Mouse (Mus musculus) neural tube, embryonic 11.5 days (tissue): ENCODE data around the gene Prdx6. TPM values are rescaled to one million over a fixed set of nuclear protein-coding genes. Genes with fewer than 3 reads are reported as not detected.
"Not testable (repeated sequence)": the region's sequence is repeated elsewhere in the genome, so short reads cannot be mapped to it uniquely, and the experiment has no call there.

Experiments used
- ATAC-seq: fragments of 200-750 bp; cut with Nextera tagmentation; 2 replicates; pipeline ENCODE4 v1.8.0; 2017; ENCODE audit warnings: moderate number of reproducible peaks, mild to moderate bottlenecking, moderate TSS enrichment, moderate library complexity; ENCODE audit not compliant: insufficient read depth, low FRiP score, low TSS enrichment
- DNase-seq: peaks from one replicate; pipeline ENCODE4 v3.0.0-alpha.2; 2015; ENCODE audit warnings: low spot score
- H3K27ac ChIP-seq: fragments of 300-500 bp; sonication (generic); 2 replicates; pipeline ENCODE4 v1.5.1; 2014; ENCODE audit warnings: low read depth, mild to moderate bottlenecking, low read length
- H3K27me3 ChIP-seq: fragments of 300-500 bp; sonication (generic); 2 replicates; pipeline ENCODE4 v1.6.1; 2014; ENCODE audit warnings: mild to moderate bottlenecking, low read length, mixed read lengths; ENCODE audit not compliant: control insufficient read depth, insufficient read depth
- H3K36me3 ChIP-seq: fragments of 300-500 bp; sonication (generic); 2 replicates; pipeline ENCODE4 v1.6.1; 2014; ENCODE audit warnings: mild to moderate bottlenecking, low read length, moderate library complexity, mixed read lengths; ENCODE audit not compliant: control insufficient read depth, insufficient read depth
- H3K4me1 ChIP-seq: fragments of 300-500 bp; sonication (generic); 2 replicates; pipeline ENCODE4 v1.6.1; 2014; ENCODE audit warnings: low read length, mixed read lengths; ENCODE audit not compliant: control insufficient read depth, insufficient read depth
- H3K4me2 ChIP-seq: fragments of 300-500 bp; sonication (generic); 2 replicates; pipeline ENCODE4 v1.6.1; 2014; ENCODE audit warnings: low read depth, mild to moderate bottlenecking, moderate library complexity
- H3K4me3 ChIP-seq: fragments of 300-500 bp; sonication (generic); 2 replicates; pipeline ENCODE4 v1.5.1; 2014; ENCODE audit warnings: low read depth, low read length
- H3K9ac ChIP-seq: fragments of 300-500 bp; sonication (generic); 2 replicates; pipeline ENCODE4 v1.6.1; 2014; ENCODE audit warnings: mild to moderate bottlenecking, low read length
- H3K9me3 ChIP-seq: fragments of 300-500 bp; sonication (generic); 2 replicates; pipeline ENCODE4 v1.6.1; 2016; ENCODE audit warnings: low read length; ENCODE audit not compliant: control insufficient read depth
- WGBS: fragments of 180-500 bp; shearing (Covaris S2); extraction: QIAGEN DNeasy Blood & Tissue Kit; methylation state at CpG from one replicate; pipeline ENCODE4 v1.1.7; 2014; 5-methylcytosine and 5-hydroxymethylcytosine counted together
- polyA plus RNA-seq: library from polyadenylated mRNA; unstranded; fragments of >200 nt; fragmentation: Nextera tagmentation; extraction: Ambion mirVana; gene quantifications from 2 replicates; pipeline ENCODE4 v1.2.1, GENCODE M21; 2014

The Prdx6 gene
- polyA plus RNA-seq, 1 experiment from 2014 or later = 457 TPM

DNA sequence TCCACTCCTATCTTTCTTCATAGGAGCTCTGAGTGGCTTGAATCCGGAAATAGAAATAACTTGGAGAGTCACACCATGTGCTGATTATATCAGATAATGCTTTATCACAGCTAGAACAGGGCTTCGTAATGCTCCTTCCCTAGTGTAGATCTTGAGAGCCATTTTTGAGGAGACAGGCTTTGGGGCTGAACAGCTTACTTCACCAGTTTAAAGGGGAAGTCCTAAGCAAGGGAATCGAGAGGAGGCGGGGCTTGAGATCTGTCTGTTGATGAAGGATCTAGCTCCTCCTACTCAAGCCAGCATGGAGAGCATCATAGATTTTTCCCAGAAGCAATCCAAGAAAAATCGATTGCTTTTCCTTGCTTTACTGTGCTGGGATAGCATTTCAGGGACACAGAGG lies 51.2 kb downstream of the Prdx6 start:
- ATAC-seq = no peak

DNA sequence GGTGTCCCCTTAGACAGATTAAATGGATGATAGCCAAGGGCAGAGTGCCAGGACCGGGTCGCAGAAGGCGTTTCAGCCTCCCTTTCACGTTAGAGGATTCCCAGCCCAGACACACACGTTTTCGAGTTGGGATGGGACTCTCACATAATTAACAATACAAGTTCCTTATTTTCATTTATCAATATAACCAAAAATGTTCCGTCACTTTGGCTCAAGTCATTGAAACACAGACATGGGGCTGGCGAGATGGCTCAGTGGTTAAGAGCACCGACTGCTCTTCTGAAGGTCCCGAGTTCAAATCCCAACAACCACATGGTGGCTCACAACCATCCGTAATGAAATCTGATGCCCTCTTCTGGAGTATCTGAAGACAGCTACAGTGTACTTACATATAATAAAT lies 54.7 kb downstream of the Prdx6 start:
- not testable (repeated sequence) for H3K36me3 ChIP-seq, H3K27ac ChIP-seq, ATAC-seq, H3K9me3 ChIP-seq, H3K4me3 ChIP-seq, DNase-seq, H3K9ac ChIP-seq, H3K27me3 ChIP-seq, H3K4me1 ChIP-seq
- peak overlapping the region; percentile 70 for H3K4me2 ChIP-seq
- 62% methylated on average over 11 of the region's 11 CpGs for WGBS

More for the DNA sequence above, 51.2 kb downstream of the Prdx6 start:
- Histone ChIP-seq H3K27me3 (no peaks in the 10 kb centered on the region), H3K4me1 (no peaks in the 10 kb centered on the region), H3K9ac (no peak overlapping the region), H3K4me3 (no peak overlapping the region), H3K36me3 (no peaks in the 10 kb centered on the region), H3K27ac (no peak overlapping the region), H3K9me3 (no peaks in the 10 kb centered on the region), H3K4me2 (no peak overlapping the region)
- DNase-seq = no peak
- 73% methylated on average over 5 of the region's 5 CpGs for WGBS

DNA sequence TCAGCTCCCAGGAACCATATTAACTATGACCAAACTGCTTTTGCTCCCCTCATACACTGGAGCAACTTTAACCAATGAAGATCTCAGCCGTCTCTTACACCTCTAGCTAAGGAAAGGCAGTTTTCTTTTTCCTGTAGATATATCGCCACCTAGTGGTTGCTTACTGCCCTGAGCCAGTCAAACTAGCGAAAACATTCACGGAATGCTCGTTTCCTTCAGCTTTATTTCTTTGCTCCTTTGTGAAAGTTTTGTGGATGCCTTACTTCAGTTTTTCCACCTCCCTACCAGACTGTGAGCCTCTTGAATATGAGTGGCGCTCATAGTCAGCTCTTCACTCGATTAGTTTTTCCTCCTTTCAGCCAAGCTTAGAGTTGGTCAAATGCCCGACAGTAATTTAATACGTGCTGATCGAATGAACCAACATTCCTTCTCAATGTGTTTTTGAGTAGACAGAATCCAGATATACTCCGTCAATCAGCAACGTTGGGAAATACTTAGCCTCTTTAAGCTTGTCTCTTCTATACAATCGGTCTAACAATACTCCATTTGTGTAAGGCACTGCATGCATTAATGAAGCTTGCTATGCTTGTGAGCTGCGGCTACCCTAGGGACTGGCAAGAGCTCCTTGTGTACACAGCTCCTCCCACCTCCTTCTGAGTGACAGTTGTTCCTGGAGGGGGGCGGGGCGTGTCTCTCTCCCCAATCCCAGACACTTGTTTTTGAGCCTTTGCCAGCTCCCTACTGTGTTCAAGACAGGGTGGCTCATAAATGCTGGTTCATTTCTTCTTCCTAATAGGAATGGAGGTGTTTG lies 55.3 kb downstream of the Prdx6 start:
- H3K4me2 ChIP-seq = peak overlapping the region; percentile 70
- DNase-seq = peak; percentile 79
- peak overlapping the region; percentile 48 for H3K4me3 ChIP-seq
- H3K27me3 ChIP-seq = no peaks in the 10 kb centered on the region
- no peak overlapping the region for H3K27ac ChIP-seq
- H3K4me1 ChIP-seq = no peaks in the 10 kb centered on the region
- peak overlapping the region; percentile 49 for H3K9ac ChIP-seq
- H3K9me3 ChIP-seq = no peaks in the 10 kb centered on the region
- under 1% methylated on average over 16 of the region's 16 CpGs for WGBS
- peak; percentile 98 for ATAC-seq
- H3K36me3 ChIP-seq = no peaks in the 10 kb centered on the region

DNA sequence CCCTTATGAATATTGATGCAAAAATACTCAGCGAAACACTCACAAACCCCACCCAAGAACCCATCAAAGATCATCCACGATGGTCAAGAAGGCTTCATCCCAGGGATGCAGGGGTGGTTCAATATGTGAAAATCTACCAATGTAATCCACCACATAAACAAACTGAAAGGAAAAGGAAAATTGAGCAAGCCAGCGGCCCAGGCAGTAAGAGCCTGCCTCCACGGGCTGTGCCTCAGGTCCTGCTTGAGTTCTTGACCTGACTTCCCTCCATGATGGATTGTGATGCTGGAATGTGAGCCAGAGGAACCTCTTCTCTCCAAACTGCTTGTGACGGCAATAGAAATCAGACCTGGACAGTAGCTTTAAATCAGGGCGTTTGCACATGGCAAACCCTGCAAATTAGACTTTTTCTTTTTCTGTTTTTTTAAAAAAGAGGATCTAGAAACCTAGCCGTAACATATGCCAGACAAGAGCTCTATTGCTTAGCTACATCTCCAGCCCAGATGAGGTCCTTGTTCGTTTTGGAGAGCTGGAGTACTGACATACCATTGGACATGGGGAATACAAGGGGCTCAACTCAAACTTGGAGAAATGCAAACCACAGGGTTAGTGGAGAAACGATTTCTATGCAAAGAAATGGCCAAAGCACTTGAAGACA lies 60.6 kb downstream of the Prdx6 start:
- H3K4me3 ChIP-seq = no peak overlapping the region
- no peak for DNase-seq
- H3K36me3 ChIP-seq = no peaks in the 10 kb centered on the region
- no peaks in the 10 kb centered on the region for H3K9me3 ChIP-seq
- no peak overlapping the region for H3K9ac ChIP-seq
- H3K27ac ChIP-seq = no peak overlapping the region
- no peaks in the 10 kb centered on the region for H3K4me1 ChIP-seq
- no peak for ATAC-seq
- WGBS = 80% methylated on average over 9 of the region's 9 CpGs
- H3K4me2 ChIP-seq = no peak overlapping the region
- H3K27me3 ChIP-seq = no peaks in the 10 kb centered on the region

Other genes starting within 250 kb of the Prdx6 start
- gene Zbtb37, start 216.4 kb downstream of the Prdx6 start, polyA plus RNA-seq = 9.4 and 12.4 TPM in 2 replicates
- 51.9 and 54.6 TPM in 2 replicates for gene Dars2, start 180.6 kb downstream of the Prdx6 start, polyA plus RNA-seq
- 37.6 and 37.8 TPM in 2 replicates for gene Cenpl, start 180.5 kb downstream of the Prdx6 start, polyA plus RNA-seq
- 21.9 and 22.9 TPM in 2 replicates for gene Klhl20, start 119.7 kb downstream of the Prdx6 start, polyA plus RNA-seq
- gene Ankrd45, start 108.5 kb downstream of the Prdx6 start, polyA plus RNA-seq = 3.5 and 5.5 TPM in 2 replicates
- not detected in 2 replicates for gene Tex50, start 91.9 kb downstream of the Prdx6 start, polyA plus RNA-seq
- gene Tnfsf4, start 144.2 kb upstream of the Prdx6 start, polyA plus RNA-seq = not detected in 2 replicates
- gene Tnfsf18, start 243.4 kb upstream of the Prdx6 start, polyA plus RNA-seq = not detected in 2 replicates